Comparison of ENCODE assay signal across 8 mouse cellular contexts in the genomic region with DNA sequence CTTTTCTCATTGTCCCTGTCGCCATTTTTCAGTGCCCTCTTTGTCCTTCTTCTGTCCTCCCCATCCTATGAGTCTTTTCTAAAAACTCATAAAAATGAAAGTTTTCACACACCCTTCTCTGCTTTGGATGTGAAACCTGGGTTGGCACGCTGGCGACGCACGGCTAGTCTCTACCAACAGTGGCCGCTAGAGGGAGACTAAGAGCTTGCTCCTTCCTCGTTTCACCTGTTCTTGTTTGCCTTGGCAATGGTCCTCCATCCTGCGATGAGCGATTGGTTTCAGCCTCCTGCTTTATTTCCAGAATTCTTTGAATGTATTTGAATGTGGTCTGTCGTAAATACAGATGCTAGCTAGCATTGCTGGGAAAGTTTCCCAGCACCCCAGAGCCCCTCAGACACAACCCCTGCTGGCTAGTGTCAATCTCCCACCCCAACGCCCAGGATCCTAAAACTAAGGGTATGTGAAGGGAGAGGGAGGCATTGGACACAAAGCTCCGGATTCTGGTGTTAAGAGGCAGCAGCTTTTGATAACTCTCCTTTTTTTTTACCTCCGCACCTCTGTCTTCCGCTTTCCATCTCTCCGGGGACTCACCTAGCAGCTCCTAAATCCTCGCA.
A peak's percentile ranks its signal among the peaks of the same experiment; 100 is the strongest.
DNase-seq lines count a peak whose midpoint lies in the region; ATAC-seq and TF ChIP-seq lines count a peak whose summit lies in the region.

No protein-coding gene starts in this region.

- TF ChIP-seq CTCF in bone marrow, adult 2 months (IDR thresholded peaks at IDR 0.05; ENCODE audit: control insufficient read depth, insufficient read depth, low read length): peak; percentile 92

- peaks cover 5% of the 10 kb centered on the region; the same call in 1 of the 2 replicates for H3K4me1 ChIP-seq in bone marrow, adult 2 months (ENCODE audit: control insufficient read depth, insufficient read depth, low read length)
- peaks cover 28% of the 10 kb centered on the region for H3K4me1 ChIP-seq in heart, embryonic 13.5 days
- peaks cover 22% of the 10 kb centered on the region for H3K4me1 ChIP-seq in kidney, embryonic 16.5 days (ENCODE audit: insufficient read depth, low read length)
- peaks cover 22% of the 10 kb centered on the region for H3K4me1 ChIP-seq in liver, embryonic 11.5 days (replicated peaks; ENCODE audit: control insufficient read depth, insufficient read depth, low read length)

- no peaks in the 10 kb centered on the region for H3K27me3 ChIP-seq in heart, embryonic 13.5 days (replicated peaks)
- H3K27me3 ChIP-seq in kidney, embryonic 16.5 days (ENCODE audit: insufficient read depth, low read length): no peaks in the 10 kb centered on the region
- no peaks in the 10 kb centered on the region for H3K27me3 ChIP-seq in liver, embryonic 11.5 days (replicated peaks; ENCODE audit: control insufficient read depth, insufficient read depth, low read length)
- H3K27me3 ChIP-seq in splenic B cell, adult 2 months (ENCODE audit: control insufficient read depth, insufficient read depth, low read length, poor library complexity, severe bottlenecking): no peaks in the 10 kb centered on the region

- peak; percentile 79 for DNase-seq in A20 (ENCODE audit: low read depth, low spot score)
- peak; percentile 68 for DNase-seq in liver, embryonic 11.5 days (ENCODE audit: low spot score)
- peak; percentile 61 to 73 for DNase-seq in natural killer cell, adult 2 months (ENCODE audit: low spot score in 2 of 2)
- DNase-seq in splenic B cell, adult 2 months (ENCODE audit: low read depth, low spot score): peak; percentile 84

- WGBS in bone marrow, adult 2 months: 30% methylated on average over 16 of the region's 16 CpGs
- 28% methylated on average over 16 of the region's 16 CpGs for WGBS in heart, embryonic 13.5 days
- WGBS in kidney, embryonic 16.5 days: 31% methylated on average over 16 of the region's 16 CpGs
- 33% methylated on average over 16 of the region's 16 CpGs for WGBS in liver, embryonic 11.5 days

- H3K9me3 ChIP-seq in heart, embryonic 13.5 days: no peaks in the 10 kb centered on the region
- H3K9me3 ChIP-seq in kidney, embryonic 16.5 days (ENCODE audit: low read length): no peaks in the 10 kb centered on the region
- H3K9me3 ChIP-seq in liver, embryonic 11.5 days (ENCODE audit: control insufficient read depth, low read length): no peaks in the 10 kb centered on the region

- peak; percentile 82 for ATAC-seq in erythroid progenitor cell, adult 5-6 weeks (replicated peaks; ENCODE audit: low FRiP score, poor library complexity, severe bottlenecking)
- ATAC-seq in heart, embryonic 13.5 days (ENCODE audit: extremely low read depth, insufficient number of reproducible peaks, low FRiP score, low TSS enrichment): no peak
- ATAC-seq in kidney, embryonic 16.5 days (ENCODE audit: low FRiP score, low TSS enrichment): peak; percentile 43; the same call in 1 of the 2 replicates
- ATAC-seq in liver, embryonic 11.5 days (replicated peaks; ENCODE audit: low FRiP score): peak; percentile 49

- H3K9ac ChIP-seq in heart, embryonic 13.5 days: no peak overlapping the region
- H3K9ac ChIP-seq in kidney, embryonic 16.5 days (replicated peaks; ENCODE audit: low read length): no peak overlapping the region
- peak overlapping the region; percentile 54; the same call in 1 of the 2 replicates for H3K9ac ChIP-seq in liver, embryonic 11.5 days (ENCODE audit: low read depth, low read length)

- no peak for TF ChIP-seq POLR2A in bone marrow, adult 2 months (IDR thresholded peaks at IDR 0.05; ENCODE audit: borderline replicate concordance, control insufficient read depth, low read depth, low read length)

- no peak overlapping the region for H3K4me3 ChIP-seq in bone marrow, adult 2 months (replicated peaks; ENCODE audit: control insufficient read depth, low read depth, low read length)
- no peak overlapping the region for H3K4me3 ChIP-seq in heart, embryonic 13.5 days
- no peak overlapping the region for H3K4me3 ChIP-seq in kidney, embryonic 16.5 days (ENCODE audit: low read length)
- H3K4me3 ChIP-seq in liver, embryonic 11.5 days (ENCODE audit: low read depth, low read length): no peak overlapping the region

- no peak overlapping the region for H3K27ac ChIP-seq in bone marrow, adult 2 months (ENCODE audit: control insufficient read depth, insufficient read depth, low read depth, low read length, poor library complexity)
- H3K27ac ChIP-seq in heart, embryonic 13.5 days (replicated peaks): peak overlapping the region; percentile 64
- no peak overlapping the region for H3K27ac ChIP-seq in kidney, embryonic 16.5 days (ENCODE audit: low read length)
- H3K27ac ChIP-seq in liver, embryonic 11.5 days (ENCODE audit: low read depth, low read length): peak overlapping the region; percentile 84

- no peaks in the 10 kb centered on the region for H3K36me3 ChIP-seq in heart, embryonic 13.5 days
- H3K36me3 ChIP-seq in kidney, embryonic 16.5 days (ENCODE audit: insufficient read depth, low read length): no peaks in the 10 kb centered on the region
- no peaks in the 10 kb centered on the region for H3K36me3 ChIP-seq in liver, embryonic 11.5 days (ENCODE audit: control insufficient read depth, insufficient read depth, low read length)
- H3K36me3 ChIP-seq in splenic B cell, adult 2 months (ENCODE audit: control insufficient read depth, insufficient read depth, low read length, poor library complexity, severe bottlenecking): no peaks in the 10 kb centered on the region

- peak overlapping the region; percentile 24 for H3K4me2 ChIP-seq in heart, embryonic 13.5 days
- no peak overlapping the region for H3K4me2 ChIP-seq in kidney, embryonic 16.5 days (replicated peaks; ENCODE audit: low read depth, low read length)
- peak overlapping the region; percentile 53 for H3K4me2 ChIP-seq in liver, embryonic 11.5 days

Comparison
In these comparisons a context has a peak if more than half of its experiments do, and no peak if none do; other contexts are left out.
1. H3K27ac ChIP-seq: peak in heart, embryonic 13.5 days (single experiment) and liver, embryonic 11.5 days (single experiment); none in bone marrow, adult 2 months (single experiment) and kidney, embryonic 16.5 days (single experiment).
2. Peak in every context shown above with its lines, with median percentiles within 50 percentile points of each other: DNase-seq.